Mouse (Mus musculus): ENCODE results near the gene Fam193a.

GRCm38 (mm10) chr5:34434241-34434640 is 64.5 kb downstream of the Fam193a start:
- no peak for TF ChIP-seq POLR2A (IDR thresholded peaks at IDR 0.05; ENCODE audit: control insufficient read depth, low read depth, low read length)
- no peak for TF ChIP-seq CTCF (IDR thresholded peaks at IDR 0.05; ENCODE audit: control insufficient read depth, insufficient read depth, insufficient replicate concordance, low read depth, low read length)

All from testis, adult 2 months (tissue).